Mouse (Mus musculus): ENCODE data around the gene Gadd45a. TPM values are rescaled to one million over a fixed set of nuclear protein-coding genes. Genes with fewer than 3 reads are reported as not detected.
"Not testable (repeated sequence)": the region's sequence is repeated elsewhere in the genome, so short reads cannot be mapped to it uniquely, and the experiment has no call there.

Gadd45a gene
- polyA plus RNA-seq, 1 experiment from 2014 or later = 20.3 TPM

DNA sequence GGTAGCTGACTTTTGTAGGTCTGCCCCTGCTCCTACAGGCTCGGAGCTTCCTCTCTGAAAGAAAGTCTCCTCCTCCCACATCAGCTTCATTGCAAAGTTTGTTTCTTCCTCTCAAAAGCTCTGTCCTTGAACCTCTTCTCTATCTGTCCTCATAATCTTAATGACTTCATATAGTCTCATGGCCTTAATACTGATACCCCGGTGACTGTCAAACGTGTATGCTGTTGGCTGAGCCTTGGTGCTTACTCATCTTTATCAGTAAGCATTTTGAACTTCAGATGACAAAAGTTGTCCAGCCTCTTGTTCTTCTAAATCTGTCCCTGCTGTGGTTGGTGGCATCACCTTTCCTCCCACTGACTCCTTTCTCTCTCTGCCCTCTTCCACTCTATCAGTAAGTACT lies 8.2 kb upstream of the Gadd45a start:
- H3K36me3 ChIP-seq = no peaks in the 10 kb centered on the region
- no peak overlapping the region for H3K4me3 ChIP-seq
- 88% methylated on average over 3 of the region's 3 CpGs for WGBS
- no peak overlapping the region for H3K4me2 ChIP-seq (replicated peaks)
- no peak for ATAC-seq (ENCODE audit: low FRiP score, low read depth)
- no peaks in the 10 kb centered on the region; the same call in 1 of the 2 replicates for H3K27me3 ChIP-seq
- H3K9ac ChIP-seq (replicated peaks) = no peak overlapping the region
- H3K4me1 ChIP-seq = peaks cover 12% of the 10 kb centered on the region
- H3K27ac ChIP-seq (replicated peaks) = no peak overlapping the region
- no peaks in the 10 kb centered on the region for H3K9me3 ChIP-seq

GRCm38 (mm10) chr6:67040904-67041410 lies 3.7 kb upstream of the Gadd45a start:
- Histone ChIP-seq H3K27ac (replicated peaks) (no peak overlapping the region), H3K4me2 (replicated peaks) (no peak overlapping the region), H3K9me3 (no peaks in the 10 kb centered on the region), H3K36me3 (no peaks in the 10 kb centered on the region), H3K4me3 (no peak overlapping the region), H3K27me3 (no peaks in the 10 kb centered on the region; the same call in 1 of the 2 replicates), H3K9ac (replicated peaks) (no peak overlapping the region), H3K4me1 (peaks cover 4% of the 10 kb centered on the region)
- WGBS = 68% methylated on average over 4 of the region's 4 CpGs
- ATAC-seq (ENCODE audit: low FRiP score, low read depth) = no peak

GRCm38 (mm10) chr6:67038964-67039363 lies 1.7 kb upstream of the Gadd45a start:
- Histone ChIP-seq H3K27me3 (peaks cover 8% of the 10 kb centered on the region), H3K9me3 (no peaks in the 10 kb centered on the region), H3K4me3 (no peak overlapping the region), H3K4me2 (replicated peaks) (no peak overlapping the region), H3K27ac (replicated peaks) (no peak overlapping the region), H3K4me1 (peaks cover 20% of the 10 kb centered on the region), H3K36me3 (no peaks in the 10 kb centered on the region), H3K9ac (replicated peaks) (no peak overlapping the region)
- 87% methylated on average over 3 of the region's 3 CpGs for WGBS
- ATAC-seq (ENCODE audit: low FRiP score, low read depth) = no peak

DNA sequence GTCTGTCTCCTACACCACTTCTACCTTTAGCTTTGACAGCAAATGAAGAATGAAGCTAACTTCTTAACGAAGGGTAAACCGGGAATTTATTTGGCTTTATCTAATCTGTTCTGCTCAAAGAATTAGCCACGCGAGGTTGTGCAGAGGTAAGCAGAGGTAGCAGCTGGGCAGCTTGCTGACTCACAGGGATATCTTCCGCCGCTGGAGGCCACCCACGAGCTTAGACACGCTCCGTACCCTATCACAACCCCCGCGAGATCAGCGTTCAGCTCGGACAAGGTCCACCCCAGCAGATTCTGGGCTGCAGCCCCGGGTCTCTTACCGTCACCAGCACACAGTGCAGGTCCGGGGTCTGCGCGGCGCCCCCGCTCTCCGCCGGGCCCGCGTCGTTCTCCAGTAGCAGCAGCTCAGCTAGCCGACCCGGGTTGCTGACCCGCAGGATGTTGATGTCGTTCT lies 873 bp downstream of the Gadd45a start:
- peaks cover 17% of the 10 kb centered on the region for H3K27me3 ChIP-seq
- under 1% methylated on average over 29 of the region's 29 CpGs for WGBS
- peak overlapping the region; percentile 75 for H3K4me3 ChIP-seq
- H3K36me3 ChIP-seq = no peaks in the 10 kb centered on the region
- peak; percentile 77 for ATAC-seq (ENCODE audit: low FRiP score, low read depth)
- H3K27ac ChIP-seq (replicated peaks) = peak overlapping the region; percentile 90
- peak overlapping the region; percentile 69 for H3K4me2 ChIP-seq (replicated peaks)
- H3K4me1 ChIP-seq = peaks cover 20% of the 10 kb centered on the region
- peak overlapping the region; percentile 92 for H3K9ac ChIP-seq (replicated peaks)
- H3K9me3 ChIP-seq = no peaks in the 10 kb centered on the region

DNA sequence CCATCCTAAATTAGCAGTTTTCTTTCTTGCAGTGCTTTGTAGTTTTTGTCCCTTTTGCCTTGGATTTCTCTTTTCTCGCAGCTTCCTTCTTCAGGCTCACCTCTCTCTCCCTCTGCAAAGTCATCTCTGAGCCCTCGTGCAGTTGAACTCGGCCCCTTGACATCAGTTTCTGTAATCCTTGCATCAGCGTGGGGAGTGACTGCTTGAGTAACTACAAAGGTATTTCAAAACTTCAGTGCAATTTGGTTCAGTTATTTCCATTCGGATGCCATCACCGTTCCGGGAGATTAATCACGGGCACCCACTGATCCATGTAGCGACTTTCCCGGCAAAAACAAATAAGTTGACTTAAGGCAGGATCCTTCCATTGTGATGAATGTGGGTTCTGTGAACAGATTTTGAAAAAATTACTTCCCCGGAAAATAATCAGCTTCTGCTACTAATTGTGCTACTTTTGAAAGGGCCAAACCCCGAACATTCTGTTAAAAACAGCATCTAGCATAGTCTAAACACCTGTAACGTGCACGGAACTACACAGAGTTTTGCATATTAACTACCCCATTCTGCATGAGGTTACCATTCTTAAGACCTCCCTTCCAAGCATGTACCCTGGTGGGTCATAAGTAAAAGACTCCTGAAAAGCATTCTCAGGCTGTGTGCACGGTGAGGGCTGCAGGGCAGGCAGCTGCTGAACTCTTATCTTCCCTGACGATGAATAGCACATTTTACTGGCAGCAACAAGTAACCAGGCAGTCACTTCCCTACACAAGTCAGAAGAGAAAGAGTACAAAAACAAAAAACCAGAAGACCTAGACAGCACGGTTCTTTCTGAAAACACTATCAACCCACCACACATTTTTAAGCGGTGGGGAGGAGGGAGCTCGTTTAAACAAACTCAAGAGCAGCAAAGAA lies 1.6 kb downstream of the Gadd45a start:
- peak overlapping the region; percentile 90; the same call in 1 of the 2 replicates for H3K27ac ChIP-seq (replicated peaks)
- H3K9ac ChIP-seq (replicated peaks) = peak overlapping the region; percentile 92
- peak overlapping the region; percentile 69 for H3K4me2 ChIP-seq (replicated peaks)
- peaks cover 23% of the 10 kb centered on the region for H3K4me1 ChIP-seq
- no peaks in the 10 kb centered on the region for H3K36me3 ChIP-seq
- ATAC-seq (ENCODE audit: low FRiP score, low read depth) = no peak
- 7% methylated on average over 19 of the region's 19 CpGs for WGBS
- H3K4me3 ChIP-seq = peak overlapping the region; percentile 75
- H3K9me3 ChIP-seq = no peaks in the 10 kb centered on the region
- H3K27me3 ChIP-seq = peaks cover 25% of the 10 kb centered on the region

GRCm38 (mm10) chr6:67034331-67035130 lies 2.7 kb downstream of the Gadd45a start:
- Histone ChIP-seq H3K4me1 (peaks cover 29% of the 10 kb centered on the region), H3K9me3 (no peaks in the 10 kb centered on the region), H3K27ac (replicated peaks) (no peak overlapping the region), H3K4me3 (0 out of 2 replicates have a peak overlapping the region, but pooled peaks have one; percentile 3), H3K27me3 (peaks cover 30% of the 10 kb centered on the region), H3K9ac (replicated peaks) (0 out of 2 replicates have a peak overlapping the region, but pooled peaks have one; percentile 24), H3K36me3 (no peaks in the 10 kb centered on the region), H3K4me2 (replicated peaks) (peak overlapping the region; percentile 29)
- no peak for ATAC-seq (ENCODE audit: low FRiP score, low read depth)
- WGBS = 56% methylated on average over 7 of the region's 7 CpGs

GRCm38 (mm10) chr6:67033604-67034003 lies 3.7 kb downstream of the Gadd45a start:
- ATAC-seq (ENCODE audit: low FRiP score, low read depth) = no peak
- Histone ChIP-seq H3K4me2 (replicated peaks) (no peak overlapping the region), H3K4me3 (no peak overlapping the region), H3K27me3 (peaks cover 38% of the 10 kb centered on the region), H3K9me3 (no peaks in the 10 kb centered on the region), H3K9ac (replicated peaks) (no peak overlapping the region), H3K4me1 (peaks cover 29% of the 10 kb centered on the region), H3K27ac (replicated peaks) (no peak overlapping the region), H3K36me3 (no peaks in the 10 kb centered on the region)
- WGBS = 74% methylated on average over 4 of the region's 4 CpGs

GRCm38 (mm10) chr6:67032972-67033371 lies 4.3 kb downstream of the Gadd45a start:
- not testable (repeated sequence) for H3K9me3 ChIP-seq; H3K4me3 ChIP-seq; H3K4me2 ChIP-seq (replicated peaks); ATAC-seq (ENCODE audit: low FRiP score, low read depth); H3K9ac ChIP-seq (replicated peaks); H3K36me3 ChIP-seq; H3K27ac ChIP-seq (replicated peaks)
- WGBS = 98% methylated on average over 3 of the region's 4 CpGs
- Histone ChIP-seq H3K4me1 (peaks cover 29% of the 10 kb centered on the region), H3K27me3 (peaks cover 45% of the 10 kb centered on the region)

GRCm38 (mm10) chr6:67032551-67032950 lies 4.7 kb downstream of the Gadd45a start:
- not testable (repeated sequence) for H3K36me3 ChIP-seq; H3K9me3 ChIP-seq; H3K4me3 ChIP-seq; H3K27ac ChIP-seq (replicated peaks); H3K4me2 ChIP-seq (replicated peaks); H3K9ac ChIP-seq (replicated peaks); ATAC-seq (ENCODE audit: low FRiP score, low read depth)
- H3K4me1 ChIP-seq = peaks cover 27% of the 10 kb centered on the region
- H3K27me3 ChIP-seq = peaks cover 49% of the 10 kb centered on the region

- 27% methylated on average over 5 of the region's 5 CpGs for WGBS
- Histone ChIP-seq H3K4me1 (peaks cover 24% of the 10 kb centered on the region), H3K27me3 (peaks cover 51% of the 10 kb centered on the region), H3K4me3 (no peak overlapping the region), H3K27ac (replicated peaks) (no peak overlapping the region), H3K9ac (replicated peaks) (no peak overlapping the region), H3K36me3 (no peaks in the 10 kb centered on the region), H3K4me2 (replicated peaks) (no peak overlapping the region), H3K9me3 (no peaks in the 10 kb centered on the region)
- no peak for ATAC-seq (ENCODE audit: low FRiP score, low read depth)
Observed at GRCm38 (mm10) chr6:67030846-67031245, 6.4 kb downstream of the Gadd45a start.

DNA sequence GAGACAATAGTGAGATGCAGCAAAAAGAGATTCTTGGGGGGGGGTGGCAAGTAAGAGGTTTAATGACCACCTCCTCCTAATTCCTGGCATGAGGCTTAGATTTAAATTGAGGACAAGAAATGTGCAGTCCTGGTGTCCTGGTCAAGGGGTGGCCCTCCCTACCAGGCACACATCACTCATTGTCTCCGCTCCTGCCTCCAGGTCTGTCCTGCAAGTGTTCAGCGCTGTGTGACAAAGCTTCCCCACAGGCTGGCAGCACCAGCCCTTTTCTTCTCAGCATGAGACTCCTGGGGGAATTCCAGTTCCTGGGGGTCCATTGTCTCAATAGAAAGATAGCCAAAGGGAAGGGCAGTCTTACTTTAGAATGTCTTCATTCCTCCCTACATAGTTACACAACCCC lies 6.8 kb downstream of the Gadd45a start:
- Histone ChIP-seq H3K27ac (replicated peaks) (no peak overlapping the region), H3K4me2 (replicated peaks) (no peak overlapping the region), H3K9ac (replicated peaks) (no peak overlapping the region), H3K4me1 (peaks cover 20% of the 10 kb centered on the region), H3K9me3 (no peaks in the 10 kb centered on the region), H3K27me3 (peaks cover 51% of the 10 kb centered on the region), H3K36me3 (no peaks in the 10 kb centered on the region), H3K4me3 (no peak overlapping the region)
- no peak; the same call in 1 of the 2 replicates for ATAC-seq (ENCODE audit: low FRiP score, low read depth)
- WGBS = 2% methylated on average over 2 of the region's 2 CpGs

DNA sequence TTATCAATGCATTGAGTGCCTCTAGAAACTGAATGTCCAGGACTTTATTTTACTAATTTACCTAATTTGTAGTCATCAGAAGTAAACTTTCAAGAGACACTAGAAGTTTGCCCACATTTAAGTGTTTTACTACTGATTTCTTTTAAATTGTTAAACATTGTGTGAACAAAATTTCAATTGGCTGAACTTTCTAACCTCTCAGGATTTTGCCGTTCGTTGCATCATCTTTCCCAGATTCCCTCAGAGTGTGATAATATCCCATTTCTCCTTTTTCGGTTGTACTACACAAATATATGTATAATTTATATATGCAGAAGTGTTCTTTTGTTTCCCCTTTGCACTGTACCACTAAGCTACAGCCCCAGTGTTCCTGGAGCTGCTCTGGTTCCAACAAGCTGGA lies 7.3 kb downstream of the Gadd45a start:
- H3K9ac ChIP-seq (replicated peaks) = no peak overlapping the region
- H3K4me3 ChIP-seq = no peak overlapping the region
- H3K4me2 ChIP-seq (replicated peaks) = no peak overlapping the region
- ATAC-seq (ENCODE audit: low FRiP score, low read depth) = no peak
- 20% methylated on average over 3 of the region's 3 CpGs for WGBS
- H3K27ac ChIP-seq (replicated peaks) = no peak overlapping the region
- H3K4me1 ChIP-seq = peaks cover 18% of the 10 kb centered on the region
- H3K27me3 ChIP-seq = peaks cover 51% of the 10 kb centered on the region
- H3K36me3 ChIP-seq = no peaks in the 10 kb centered on the region
- no peaks in the 10 kb centered on the region for H3K9me3 ChIP-seq
